Mouse (Mus musculus) lung, postnatal 0 days (tissue): ENCODE results near the gene Olfr1221.

Source experiments
- CTCF ChIP-seq: IDR thresholded peaks from 2 replicates; pipeline ENCODE4 v1.5.1; 2016; ENCODE audit warnings: antibody characterized with exemption, mild to moderate bottlenecking
- EP300 ChIP-seq: IDR thresholded peaks from 2 replicates; pipeline ENCODE4 v1.6.1; 2016; ENCODE audit warnings: antibody characterized with exemption, mild to moderate bottlenecking, control low read depth

DNA sequence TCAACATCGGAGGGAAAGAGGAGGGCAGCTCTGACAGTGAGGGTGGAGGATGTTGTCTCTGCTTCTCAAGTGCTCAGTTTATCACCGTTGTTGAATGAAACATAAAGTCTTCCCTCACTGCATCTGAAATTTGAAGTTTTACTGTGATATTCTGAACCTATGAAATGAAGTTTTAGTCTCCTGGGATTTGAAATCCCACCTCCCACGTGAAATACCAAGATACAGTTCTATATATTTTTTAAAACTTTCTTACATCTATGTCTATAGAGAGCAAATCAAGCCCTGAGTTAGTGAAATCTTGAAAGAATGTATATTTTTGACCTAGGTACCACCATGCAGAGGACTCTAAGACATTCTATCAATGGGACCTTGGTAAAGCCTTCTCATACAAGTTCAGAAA lies 10.3 kb downstream of the Olfr1221 start, which contains the start of gene Olfr1220:
- TF ChIP-seq CTCF = no peak
- TF ChIP-seq EP300 = no peak
